Mouse (Mus musculus) lung, adult 18-20 months (tissue): ENCODE data around the gene Olfr209.
"Not testable (repeated sequence)": the region's sequence is repeated elsewhere in the genome, so short reads cannot be mapped to it uniquely, and the experiment has no call there.

Experiments used
- DNase-seq, 2 experiments: peaks; one replicate each; pipeline ENCODE4 v3.0.0; 2022; ENCODE audit warnings: mixed read lengths in 2 of 2

The Olfr209 gene

DNA sequence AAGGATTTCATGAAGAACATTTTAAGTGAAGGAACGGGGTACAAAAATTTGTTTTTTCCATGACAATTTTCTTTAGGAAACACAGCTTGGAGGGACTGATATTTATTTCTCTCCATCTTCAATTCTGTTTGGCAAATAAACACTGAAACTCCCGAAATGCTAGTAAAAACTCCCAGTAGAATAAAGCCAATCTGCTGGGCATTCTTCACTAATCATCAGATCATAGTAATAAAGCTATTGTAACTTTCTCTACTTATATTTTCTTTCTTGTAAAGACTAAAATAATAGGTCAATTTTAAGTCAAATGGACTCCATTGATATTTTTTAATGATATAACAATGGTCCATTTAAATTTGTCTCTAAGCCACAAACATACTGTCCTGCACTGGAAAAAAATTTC lies at the start of gene Olfr209:
TSS of gene Olfr209 (minus strand) at position 101 of the 400 bp plus-strand sequence.
- no peak for DNase-seq

DNA sequence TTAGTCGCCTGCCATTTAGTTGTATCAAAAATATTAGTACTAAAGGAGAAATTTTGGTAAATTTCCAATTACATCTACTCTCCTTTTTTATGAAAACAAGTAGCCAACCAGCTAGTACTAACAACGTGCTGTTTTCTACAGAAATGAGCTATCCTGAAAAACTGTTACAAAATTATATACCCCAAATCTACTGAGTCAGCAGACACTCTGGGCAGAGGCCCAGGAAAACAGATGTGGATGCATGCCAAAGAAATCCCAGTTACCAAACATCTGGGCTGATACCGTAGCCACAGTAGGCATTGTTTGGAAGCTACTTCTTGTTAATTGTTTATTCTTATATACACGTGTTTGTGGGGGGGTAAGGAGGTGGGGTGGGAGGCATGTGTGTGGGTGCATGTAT lies 49.7 kb upstream of the Olfr209 start:
- no peak for DNase-seq

DNA sequence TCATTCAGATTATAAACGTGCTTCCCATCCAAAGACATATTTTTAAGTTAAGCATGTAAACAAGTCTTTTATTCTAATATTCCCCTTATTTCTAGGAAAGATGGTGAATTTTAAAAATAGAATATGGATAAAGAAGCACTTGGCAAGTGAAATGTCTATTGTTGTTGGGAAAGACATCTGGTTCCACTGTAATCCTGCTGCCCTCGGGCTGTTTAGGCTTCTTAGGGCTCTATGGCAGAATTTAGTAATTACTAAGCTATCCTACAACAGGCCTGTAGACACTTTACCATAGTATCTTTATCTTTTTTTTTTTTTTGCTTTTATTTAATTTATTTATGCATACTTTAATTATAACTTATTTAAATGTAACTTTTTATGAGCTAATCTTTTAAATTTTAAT lies 46.0 kb upstream of the Olfr209 start:
- DNase-seq, result no peak

DNA sequence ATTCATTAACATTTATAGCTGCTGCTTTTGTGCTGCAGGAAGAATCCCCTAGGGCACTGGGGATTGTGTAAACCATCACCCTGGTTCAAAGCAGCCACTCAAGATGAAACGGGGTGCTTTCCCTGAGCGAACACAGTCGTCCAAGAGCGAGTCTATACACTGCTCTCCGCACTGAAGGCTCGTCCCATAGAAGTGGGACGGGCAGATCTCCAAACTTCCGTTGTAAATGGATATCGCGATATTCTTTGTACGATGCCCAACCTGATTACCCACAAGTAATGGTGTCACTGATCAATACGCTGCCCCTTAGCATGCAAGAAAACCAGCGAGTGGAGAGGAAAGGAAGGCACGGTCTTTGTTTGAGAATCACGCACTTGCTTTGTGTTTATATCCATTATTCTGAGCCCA lies 45.6 kb upstream of the Olfr209 start:
- no peak for DNase-seq

- DNase-seq, result no peak
Observed at GRCm38 (mm10) chr16:59407032-59407431, 43.2 kb upstream of the Olfr209 start, which contains the start of gene Gabrr3. Gene Gabrr3 (plus strand): TSS chr16:59407332.

- DNase-seq, result no peak
Observed at GRCm38 (mm10) chr16:59404798-59405197, 41.0 kb upstream of the Olfr209 start.

- DNase-seq, result no peak
Observed at GRCm38 (mm10) chr16:59403684-59404083, 39.9 kb upstream of the Olfr209 start.

- no peak for DNase-seq
Observed at GRCm38 (mm10) chr16:59401985-59402384, 38.2 kb upstream of the Olfr209 start.

DNA sequence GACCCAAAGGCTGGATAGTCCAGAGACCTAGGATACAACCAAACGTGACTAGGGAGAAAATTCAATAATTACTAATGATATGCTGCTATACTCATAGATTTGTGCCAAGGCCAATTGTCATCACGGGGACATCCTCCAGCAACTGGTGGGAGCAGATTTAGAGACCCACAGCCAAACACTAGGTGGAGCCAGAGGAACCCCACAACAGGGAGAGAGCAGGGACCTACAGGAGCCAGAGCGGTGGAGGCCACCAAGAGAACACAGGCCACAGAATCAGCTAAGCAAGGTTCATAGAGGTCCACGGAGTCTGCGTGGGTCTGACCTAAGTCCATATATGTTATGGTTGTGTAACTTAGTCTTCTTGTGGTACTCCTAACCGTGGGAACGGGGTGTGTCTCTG lies 37.3 kb upstream of the Olfr209 start:
- DNase-seq, result no peak

- DNase-seq, result no peak
Observed at GRCm38 (mm10) chr16:59393300-59393699, 29.5 kb upstream of the Olfr209 start.

- no peak for DNase-seq
Observed at GRCm38 (mm10) chr16:59349146-59349545, 14.6 kb downstream of the Olfr209 start, which contains the start of gene Olfr206. Gene Olfr206 (minus strand): TSS chr16:59349246.

DNA sequence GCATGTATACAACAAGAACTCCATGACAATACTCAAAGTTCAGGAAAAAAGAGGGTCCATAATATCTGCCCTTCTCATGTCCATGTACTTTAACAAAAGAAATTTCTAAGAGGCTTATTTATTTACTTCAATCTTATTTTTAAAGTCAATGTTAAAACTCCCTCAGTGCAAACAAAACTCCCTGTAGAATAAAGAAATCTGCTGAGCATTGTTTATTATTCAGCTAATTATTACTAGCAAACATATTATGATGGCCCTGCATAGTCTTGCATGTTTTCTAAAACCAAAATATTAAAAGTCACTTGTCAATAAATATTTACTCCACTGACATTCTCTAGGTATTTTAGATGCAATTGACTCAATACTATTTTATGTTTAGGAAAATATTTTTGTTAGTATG lies 32.8 kb downstream of the Olfr209 start, which contains the start of gene Olfr205:
TSS of gene Olfr205 (minus strand) at position 101 of the 400 bp plus-strand sequence.
- no peak for DNase-seq

DNA sequence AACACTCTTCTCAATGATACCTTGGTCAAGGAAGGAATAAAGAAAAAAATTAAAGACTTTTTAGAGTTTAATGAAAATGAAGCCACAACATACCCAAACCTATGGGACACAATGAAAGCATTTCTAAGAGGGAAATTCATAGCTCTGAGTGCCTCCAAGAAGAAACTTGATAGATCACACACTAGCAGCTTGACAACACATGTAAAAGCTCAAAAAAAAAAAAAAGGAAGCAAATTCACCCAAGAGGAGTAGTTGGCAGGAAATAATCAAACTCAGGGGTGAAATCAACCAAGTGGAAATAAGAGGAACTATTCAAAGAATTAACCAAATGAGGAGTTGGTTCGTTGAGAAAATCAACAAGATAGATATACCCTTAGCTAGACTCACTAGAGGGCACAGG lies 40.5 kb downstream of the Olfr209 start:
- not testable (repeated sequence) for DNase-seq

GRCm38 (mm10) chr16:59318148-59318547 lies 45.6 kb downstream of the Olfr209 start, which contains the start of gene Olfr204:
Gene Olfr204 (minus strand): TSS chr16:59318248.
- no peak for DNase-seq
